25 mouse cellular contexts compared by ENCODE assay signal in genomic region chr8:111984511-111984910, GRCm38 (mm10). TPM values are rescaled to one million over a fixed set of nuclear protein-coding genes. Genes with fewer than 3 reads are reported as not detected.
DNase-seq lines count a peak whose midpoint lies in the region; ATAC-seq and TF ChIP-seq lines count a peak whose summit lies in the region.
"Had no signal": no experiment of that assay in that cellular context is flagged by ENCODE, and none has a peak within 500 bp of the region (broad histone marks: within the 10 kb centered on the region; RNA-seq: fewer than 3 reads in every experiment).

No protein-coding gene starts in this region.

- WGBS in kidney, embryonic 14.5 days: 62% methylated on average over 10 of the region's 10 CpGs
- WGBS in limb, embryonic 13.5 days: 85% methylated on average over 10 of the region's 10 CpGs
- WGBS in limb, embryonic 10.5 days: 91% methylated on average over 10 of the region's 10 CpGs
- WGBS in olfactory bulb, adult 2 months: 49% methylated on average over 10 of the region's 10 CpGs
- WGBS in hindbrain, embryonic 10.5 days: 83% methylated on average over 10 of the region's 10 CpGs

- peak overlapping the region; percentile 34; the same call in 1 of the 2 replicates for H3K27ac ChIP-seq in kidney, embryonic 14.5 days (ENCODE audit: low read depth, low read length)
- H3K27ac ChIP-seq in limb, embryonic 13.5 days: 0 out of 2 replicates have a peak overlapping the region, but pooled peaks have one; percentile 10
- H3K27ac ChIP-seq in limb, embryonic 10.5 days: no peak overlapping the region
- 0 out of 2 replicates have a peak overlapping the region, but pooled peaks have one; percentile 32 for H3K27ac ChIP-seq in olfactory bulb, adult 2 months (ENCODE audit: insufficient read depth, low read depth, low read length)
- no peak overlapping the region for H3K27ac ChIP-seq in hindbrain, embryonic 10.5 days
- H3K27ac ChIP-seq: embryonic facial prominence, embryonic 15.5 days; forebrain, embryonic 10.5 days; layer of hippocampus, adult 2 months; macrophage; midbrain, embryonic 12.5 days; stomach, embryonic 15.5 days had no signal

- no peak for TF ChIP-seq CTCF in olfactory bulb, adult 2 months (IDR thresholded peaks at IDR 0.05; ENCODE audit: insufficient read depth, low read depth, low read length)

- H3K27me3 ChIP-seq in kidney, embryonic 14.5 days (ENCODE audit: control insufficient read depth, insufficient read depth, low read length): no peaks in the 10 kb centered on the region
- H3K27me3 ChIP-seq in limb, embryonic 13.5 days: no peaks in the 10 kb centered on the region
- H3K27me3 ChIP-seq in limb, embryonic 10.5 days (ENCODE audit: low read depth, poor library complexity, severe bottlenecking): no peaks in the 10 kb centered on the region
- H3K27me3 ChIP-seq in hindbrain, embryonic 10.5 days (ENCODE audit: insufficient read depth, poor library complexity, severe bottlenecking): no peaks in the 10 kb centered on the region
- H3K27me3 ChIP-seq: embryonic facial prominence, embryonic 15.5 days; midbrain, embryonic 12.5 days; stomach, embryonic 15.5 days had no signal

- no peak overlapping the region for H3K4me2 ChIP-seq in kidney, embryonic 14.5 days (replicated peaks; ENCODE audit: low read depth, low read length)
- no peak overlapping the region for H3K4me2 ChIP-seq in limb, embryonic 13.5 days (replicated peaks)
- H3K4me2 ChIP-seq: embryonic facial prominence, embryonic 15.5 days; lung, embryonic 14.5 days; midbrain, embryonic 12.5 days; stomach, embryonic 15.5 days had no signal

- H3K9me3 ChIP-seq in kidney, embryonic 14.5 days (ENCODE audit: control insufficient read depth, low read length): no peaks in the 10 kb centered on the region
- no peaks in the 10 kb centered on the region for H3K9me3 ChIP-seq in limb, embryonic 13.5 days
- H3K9me3 ChIP-seq in limb, embryonic 10.5 days (replicated peaks): no peaks in the 10 kb centered on the region
- no peaks in the 10 kb centered on the region for H3K9me3 ChIP-seq in hindbrain, embryonic 10.5 days
- H3K9me3 ChIP-seq: embryonic facial prominence, embryonic 15.5 days; forebrain, embryonic 10.5 days; G1E; midbrain, embryonic 12.5 days; stomach, embryonic 15.5 days had no signal

- no peak for DNase-seq in kidney, adult 9 months
- DNase-seq in limb, embryonic 10.5 days (ENCODE audit: low spot score): no peak
- peak; percentile 44 for DNase-seq in NIH3T3 (ENCODE audit: low read depth)
- no peak for DNase-seq in hindbrain, embryonic 10.5 days (ENCODE audit: low spot score)
- DNase-seq: adrenal gland, adult 2 months; cerebellum, postnatal 14 days; embryo, embryonic 11 days; liver; lung, embryonic 14.5 days; retina, postnatal 1 day; thymus, postnatal 25 days had no signal

- no peaks in the 10 kb centered on the region for H3K4me1 ChIP-seq in kidney, embryonic 14.5 days (ENCODE audit: control insufficient read depth, insufficient read depth, low read length)
- H3K4me1 ChIP-seq in limb, embryonic 13.5 days: no peaks in the 10 kb centered on the region
- no peaks in the 10 kb centered on the region for H3K4me1 ChIP-seq in limb, embryonic 10.5 days
- H3K4me1 ChIP-seq in olfactory bulb, adult 2 months (ENCODE audit: control insufficient read depth, insufficient read depth, low read length): peaks cover 26% of the 10 kb centered on the region
- no peaks in the 10 kb centered on the region for H3K4me1 ChIP-seq in hindbrain, embryonic 10.5 days (replicated peaks)
- H3K4me1 ChIP-seq: embryonic facial prominence, embryonic 15.5 days; forebrain, embryonic 10.5 days; midbrain, embryonic 12.5 days; stomach, embryonic 15.5 days had no signal

- H3K9ac ChIP-seq in kidney, embryonic 14.5 days (ENCODE audit: low read depth, low read length): no peak overlapping the region
- no peak overlapping the region for H3K9ac ChIP-seq in limb, embryonic 13.5 days
- H3K9ac ChIP-seq: embryonic facial prominence, embryonic 15.5 days; lung, embryonic 14.5 days; midbrain, embryonic 12.5 days; stomach, embryonic 15.5 days had no signal

- no peak for ATAC-seq in kidney, embryonic 14.5 days (ENCODE audit: low FRiP score, low TSS enrichment)
- ATAC-seq in limb, embryonic 13.5 days (ENCODE audit: low FRiP score, low read depth): no peak
- ATAC-seq: CD4-positive, CD25-positive, alpha-beta regulatory T cell, adult 4 months; hindbrain, embryonic 16.5 days; intestine, postnatal 0 days had no signal

- H3K4me3 ChIP-seq in kidney, embryonic 14.5 days (ENCODE audit: low read length): no peak overlapping the region
- H3K4me3 ChIP-seq in limb, embryonic 13.5 days: no peak overlapping the region
- no peak overlapping the region for H3K4me3 ChIP-seq in limb, embryonic 10.5 days
- H3K4me3 ChIP-seq in olfactory bulb, adult 2 months (ENCODE audit: insufficient read depth, low read depth, low read length): no peak overlapping the region
- no peak overlapping the region for H3K4me3 ChIP-seq in hindbrain, embryonic 10.5 days
- H3K4me3 ChIP-seq: embryonic facial prominence, embryonic 15.5 days; forebrain, embryonic 10.5 days; layer of hippocampus, adult 2 months; midbrain, embryonic 12.5 days; stomach, embryonic 15.5 days had no signal

- peaks cover 54% of the 10 kb centered on the region for H3K36me3 ChIP-seq in kidney, embryonic 14.5 days (ENCODE audit: control insufficient read depth, insufficient read depth, low read length)
- H3K36me3 ChIP-seq in limb, embryonic 13.5 days: peaks cover 72% of the 10 kb centered on the region
- peaks cover 84% of the 10 kb centered on the region for H3K36me3 ChIP-seq in limb, embryonic 10.5 days
- H3K36me3 ChIP-seq in hindbrain, embryonic 10.5 days: peaks cover 96% of the 10 kb centered on the region

- TF ChIP-seq POLR2A in olfactory bulb, adult 2 months (IDR thresholded peaks at IDR 0.05; ENCODE audit: insufficient read depth, low read depth, low read length): no peak

RNA-seq across cellular contexts. Expression of gene Adat1, which starts 7.6 kb away (rescaled TPM):
- polyA plus RNA-seq in kidney, embryonic 14.5 days (2014; fragmentation: Nextera tagmentation; extraction: Ambion mirVana): 8.6 and 10.8 TPM in 2 replicates
- polyA plus RNA-seq in limb, embryonic 13.5 days (2015; fragmentation: Nextera tagmentation; extraction: Ambion mirVana): 11.9 and 12.1 TPM in 2 replicates
- polyA plus RNA-seq in limb, embryonic 10.5 days (2016; fragmentation: Nextera tagmentation; extraction: Ambion mirVana): 18.3 and 18.4 TPM in 2 replicates
- 148 TPM in 1 of 2 replicates, not detected in the other for polyA plus RNA-seq in olfactory bulb, adult 2 months (2012; ENCODE audit: insufficient read depth, insufficient read length, low replicate concordance, missing spikeins)
- polyA plus RNA-seq in hindbrain, embryonic 10.5 days (2016; fragmentation: Nextera tagmentation; extraction: Ambion mirVana): 12.1 and 15.5 TPM in 2 replicates

RNA-seq across cellular contexts. Expression of gene Kars, which starts 26.6 kb away (rescaled TPM):
- polyA plus RNA-seq in kidney, embryonic 14.5 days (2014; fragmentation: Nextera tagmentation; extraction: Ambion mirVana): 186 and 260 TPM in 2 replicates
- polyA plus RNA-seq in limb, embryonic 13.5 days (2015; fragmentation: Nextera tagmentation; extraction: Ambion mirVana): 222 and 227 TPM in 2 replicates
- 276 and 306 TPM in 2 replicates for polyA plus RNA-seq in limb, embryonic 10.5 days (2016; fragmentation: Nextera tagmentation; extraction: Ambion mirVana)
- polyA plus RNA-seq in olfactory bulb, adult 2 months (2012; ENCODE audit: insufficient read depth, insufficient read length, low replicate concordance, missing spikeins): not detected in 2 replicates
- polyA plus RNA-seq in hindbrain, embryonic 10.5 days (2016; fragmentation: Nextera tagmentation; extraction: Ambion mirVana): 216 and 246 TPM in 2 replicates

RNA-seq across cellular contexts. Expression of gene Terf2ip, which starts 26.7 kb away (rescaled TPM):
- 23.1 and 27.6 TPM in 2 replicates for polyA plus RNA-seq in kidney, embryonic 14.5 days (2014; fragmentation: Nextera tagmentation; extraction: Ambion mirVana)
- 28.5 and 29.1 TPM in 2 replicates for polyA plus RNA-seq in limb, embryonic 13.5 days (2015; fragmentation: Nextera tagmentation; extraction: Ambion mirVana)
- 25.4 and 28.6 TPM in 2 replicates for polyA plus RNA-seq in limb, embryonic 10.5 days (2016; fragmentation: Nextera tagmentation; extraction: Ambion mirVana)
- not detected in 2 replicates for polyA plus RNA-seq in olfactory bulb, adult 2 months (2012; ENCODE audit: insufficient read depth, insufficient read length, low replicate concordance, missing spikeins)
- 29.6 and 34.8 TPM in 2 replicates for polyA plus RNA-seq in hindbrain, embryonic 10.5 days (2016; fragmentation: Nextera tagmentation; extraction: Ambion mirVana)

RNA-seq across cellular contexts. Expression of gene Gm6793, which starts 30.3 kb away (rescaled TPM):
- polyA plus RNA-seq in kidney, embryonic 14.5 days (2014; fragmentation: Nextera tagmentation; extraction: Ambion mirVana): 0.83 and 1.2 TPM in 2 replicates
- 0.29 and 0.45 TPM in 2 replicates for polyA plus RNA-seq in limb, embryonic 13.5 days (2015; fragmentation: Nextera tagmentation; extraction: Ambion mirVana)
- 0.50 and 0.74 TPM in 2 replicates for polyA plus RNA-seq in limb, embryonic 10.5 days (2016; fragmentation: Nextera tagmentation; extraction: Ambion mirVana)
- not detected in 2 replicates for polyA plus RNA-seq in olfactory bulb, adult 2 months (2012; ENCODE audit: insufficient read depth, insufficient read length, low replicate concordance, missing spikeins)
- 0.46 and 0.85 TPM in 2 replicates for polyA plus RNA-seq in hindbrain, embryonic 10.5 days (2016; fragmentation: Nextera tagmentation; extraction: Ambion mirVana)
- polyA plus RNA-seq: adrenal gland, adult 2 months; G1E; macrophage; spleen, adult 2 months had no signal

RNA-seq across cellular contexts. Expression of gene Gabarapl2, which starts 44.0 kb away (rescaled TPM):
- 170 and 205 TPM in 2 replicates for polyA plus RNA-seq in kidney, embryonic 14.5 days (2014; fragmentation: Nextera tagmentation; extraction: Ambion mirVana)
- 163 and 169 TPM in 2 replicates for polyA plus RNA-seq in limb, embryonic 13.5 days (2015; fragmentation: Nextera tagmentation; extraction: Ambion mirVana)
- polyA plus RNA-seq in limb, embryonic 10.5 days (2016; fragmentation: Nextera tagmentation; extraction: Ambion mirVana): 166 and 173 TPM in 2 replicates
- not detected in 2 replicates for polyA plus RNA-seq in olfactory bulb, adult 2 months (2012; ENCODE audit: insufficient read depth, insufficient read length, low replicate concordance, missing spikeins)
- 235 and 314 TPM in 2 replicates for polyA plus RNA-seq in hindbrain, embryonic 10.5 days (2016; fragmentation: Nextera tagmentation; extraction: Ambion mirVana)

Comparison
In these comparisons a context has a peak if more than half of its experiments do, and no peak if none do; other contexts are left out.
1. H3K27ac ChIP-seq: peak in kidney, embryonic 14.5 days (single experiment), limb, embryonic 13.5 days (single experiment) and olfactory bulb, adult 2 months (single experiment); none in limb, embryonic 10.5 days (single experiment) and hindbrain, embryonic 10.5 days (single experiment).